Comparison of ENCODE assay signal across 19 mouse cellular contexts in the genomic region with DNA sequence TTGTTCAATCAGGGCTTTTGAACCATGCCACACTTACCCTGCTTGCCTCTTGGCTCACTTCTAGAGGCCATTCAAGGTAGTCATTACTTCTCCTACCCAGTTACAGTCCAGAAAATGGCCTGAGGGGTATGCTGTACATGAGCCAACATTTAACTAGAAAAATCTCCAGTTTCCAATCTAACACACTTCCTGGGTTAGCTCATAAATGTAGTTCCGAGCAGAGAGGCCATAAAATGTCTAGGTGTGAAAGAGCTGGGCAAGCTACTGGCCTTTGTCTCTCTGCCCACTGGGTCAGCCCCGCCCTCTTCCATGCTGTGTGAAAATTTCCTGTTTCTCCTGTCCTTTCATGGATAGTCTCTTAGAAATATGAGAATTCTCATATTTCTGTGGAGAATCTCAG.
A peak's percentile ranks its signal among the peaks of the same experiment; 100 is the strongest.
DNase-seq lines count a peak whose midpoint lies in the region; ATAC-seq and TF ChIP-seq lines count a peak whose summit lies in the region.
"Had no signal": no experiment of that assay in that cellular context is flagged by ENCODE, and none has a peak within 500 bp of the region (broad histone marks: within the 10 kb centered on the region; RNA-seq: fewer than 3 reads in every experiment).

No protein-coding gene starts in this region.

- no peak overlapping the region for H3K27ac ChIP-seq in intestine, postnatal 0 days (ENCODE audit: low read depth, low read length)
- H3K27ac ChIP-seq: embryonic facial prominence, embryonic 13.5 days; hindbrain, embryonic 13.5 days; neural tube, embryonic 13.5 days had no signal

- TF ChIP-seq POLR2A in brain, embryonic 14.5 days (IDR thresholded peaks at IDR 0.05; ENCODE audit: borderline replicate concordance, extremely low read depth, insufficient read depth, insufficient read length, poor library complexity, severe bottlenecking): no peak

- no peaks in the 10 kb centered on the region for H3K27me3 ChIP-seq in intestine, postnatal 0 days (replicated peaks; ENCODE audit: control insufficient read depth, insufficient read depth, low read length)
- H3K27me3 ChIP-seq: embryonic facial prominence, embryonic 13.5 days; hindbrain, embryonic 13.5 days; neural tube, embryonic 13.5 days; Patski had no signal

- H3K9ac ChIP-seq in intestine, postnatal 0 days (ENCODE audit: low read depth, low read length): no peak overlapping the region
- H3K9ac ChIP-seq: embryonic facial prominence, embryonic 13.5 days; hindbrain, embryonic 13.5 days; neural tube, embryonic 13.5 days had no signal

- no peak overlapping the region for H3K4me2 ChIP-seq in intestine, postnatal 0 days (replicated peaks; ENCODE audit: low read depth)
- H3K4me2 ChIP-seq: embryonic facial prominence, embryonic 13.5 days; heart, embryonic 11.5 days; hindbrain, embryonic 13.5 days; liver, embryonic 11.5 days; neural tube, embryonic 13.5 days had no signal

- DNase-seq in cerebellum, postnatal 14 days: peak; percentile 42 to 47
- DNase-seq in cerebellum, adult 11 months: no peak
- DNase-seq in kidney, adult 9 months: peak; percentile 23
- no peak for DNase-seq in kidney, postnatal 10 days
- DNase-seq in brain, embryonic 14.5 days (ENCODE audit: low read depth): peak; percentile 9
- DNase-seq in left cerebral cortex, postnatal 36 days (ENCODE audit: low spot score in 2 of 2): no peak
- no peak for DNase-seq in urinary bladder, adult 2 months (ENCODE audit: low spot score)
- DNase-seq: gastrocnemius, postnatal 14 days; heart, postnatal 14 days; lung, adult 2 months; lung, postnatal 36 days; thymus, postnatal 25 days had no signal

- WGBS in intestine, postnatal 0 days: 39% methylated on average over 2 of the region's 2 CpGs

- peak; percentile 77 for ATAC-seq in intestine, postnatal 0 days
- ATAC-seq: Patski had no signal

- intact Hi-C loops in left cerebral cortex, postnatal 36 days (cut with DNase I): loop anchor here (5.0 kb wide), 1 partner anchor 69 kb away; a partner anchor contains a TSS

- no peaks in the 10 kb centered on the region for H3K9me3 ChIP-seq in intestine, postnatal 0 days (ENCODE audit: control insufficient read depth)
- H3K9me3 ChIP-seq: embryonic facial prominence, embryonic 13.5 days; hindbrain, embryonic 13.5 days; neural tube, embryonic 13.5 days had no signal

- no peaks in the 10 kb centered on the region for H3K4me1 ChIP-seq in intestine, postnatal 0 days (replicated peaks; ENCODE audit: control insufficient read depth, insufficient read depth, low read length)

- no peak for TF ChIP-seq CTCF in brain, embryonic 14.5 days (IDR thresholded peaks at IDR 0.05; ENCODE audit: borderline replicate concordance, extremely low read depth, insufficient read depth, insufficient read length)
- no peak for TF ChIP-seq CTCF in intestine, postnatal 0 days (IDR thresholded peaks at IDR 0.05; ENCODE audit: low read depth)

- H3K4me3 ChIP-seq in intestine, postnatal 0 days (ENCODE audit: low read depth, low read length): no peak overlapping the region
- H3K4me3 ChIP-seq: embryonic facial prominence, embryonic 13.5 days; hindbrain, embryonic 13.5 days; neural tube, embryonic 13.5 days had no signal

- H3K36me3 ChIP-seq in intestine, postnatal 0 days (ENCODE audit: control insufficient read depth, insufficient read depth): no peaks in the 10 kb centered on the region
- H3K36me3 ChIP-seq: embryonic facial prominence, embryonic 13.5 days; hindbrain, embryonic 13.5 days; neural tube, embryonic 13.5 days had no signal

Comparison
In these comparisons a context has a peak if more than half of its experiments do, and no peak if none do; other contexts are left out.
1. DNase-seq: peak in cerebellum, postnatal 14 days (2 of 2), kidney, adult 9 months (single experiment) and brain, embryonic 14.5 days (single experiment); none in cerebellum, adult 11 months (single experiment), kidney, postnatal 10 days (single experiment), left cerebral cortex, postnatal 36 days (0 of 2) and urinary bladder, adult 2 months (single experiment).